Mouse (Mus musculus): Measurements from ENCODE around the gene Plk2. TPM values are rescaled to one million over a fixed set of nuclear protein-coding genes. Genes with fewer than 3 reads are reported as not detected.
"Not testable (repeated sequence)": the region's sequence is repeated elsewhere in the genome, so short reads cannot be mapped to it uniquely, and the experiment has no call there.

Plk2 gene
- polyA plus RNA-seq, 1 experiment: 16.6 TPM

DNA sequence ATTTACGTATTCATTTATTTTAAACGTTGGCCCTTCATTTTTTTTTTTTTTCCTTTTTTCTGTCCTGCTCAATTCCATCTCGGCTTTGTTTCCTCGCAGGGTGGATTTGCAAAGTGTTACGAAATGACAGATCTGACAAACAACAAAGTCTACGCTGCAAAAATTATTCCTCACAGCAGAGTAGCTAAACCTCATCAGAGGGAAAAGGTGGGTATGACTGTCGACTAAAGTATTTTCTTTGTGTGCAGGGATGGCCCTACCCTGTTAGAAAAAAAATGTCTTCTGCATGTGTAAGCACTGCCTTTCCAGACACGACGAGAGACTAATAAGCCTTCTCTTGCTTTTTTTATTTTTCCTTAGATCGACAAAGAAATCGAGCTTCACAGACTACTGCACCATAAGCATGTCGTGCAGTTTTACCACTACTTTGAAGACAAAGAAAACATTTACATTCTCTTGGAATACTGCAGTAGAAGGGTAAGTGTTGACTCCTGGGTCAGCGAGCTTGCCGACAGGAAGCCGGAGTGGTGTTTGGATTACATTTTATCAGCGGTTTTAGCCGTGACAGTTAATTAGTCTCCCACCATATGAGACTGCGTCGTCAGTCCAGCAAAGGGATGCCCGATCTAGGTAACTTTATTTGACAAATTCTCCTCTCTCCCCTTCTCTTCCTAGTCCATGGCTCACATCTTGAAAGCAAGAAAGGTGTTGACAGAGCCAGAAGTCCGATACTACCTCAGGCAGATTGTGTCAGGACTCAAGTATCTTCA lies 1.3 kb downstream of the Plk2 start:
- no peak for DNase-seq
- Histone ChIP-seq H3K27ac (ENCODE audit: insufficient read depth, low read length) (no peak overlapping the region), H3K4me3 (replicated peaks; ENCODE audit: insufficient read depth, low read depth, low read length) (peak overlapping the region; percentile 52), H3K4me1 (ENCODE audit: control insufficient read depth, insufficient read depth, low read length) (0 out of 2 replicates have a peak, but pooled peaks cover 2% of the 10 kb centered on the region), H3K27me3 (ENCODE audit: control insufficient read depth, insufficient read depth, low read length) (no peaks in the 10 kb centered on the region)
- 42% methylated on average over 21 of the region's 21 CpGs for WGBS
- no peak for TF ChIP-seq CTCF (IDR thresholded peaks at IDR 0.05; ENCODE audit: borderline replicate concordance, insufficient read depth, low read depth, low read length)
- no peak for TF ChIP-seq POLR2A (IDR thresholded peaks at IDR 0.05; ENCODE audit: borderline replicate concordance, insufficient read depth, low read length)

- H3K27ac ChIP-seq (ENCODE audit: insufficient read depth, low read length): no peak overlapping the region
- H3K27me3 ChIP-seq (ENCODE audit: control insufficient read depth, insufficient read depth, low read length): no peaks in the 10 kb centered on the region
- TF ChIP-seq POLR2A (IDR thresholded peaks at IDR 0.05; ENCODE audit: borderline replicate concordance, insufficient read depth, low read length) (no peak), CTCF (IDR thresholded peaks at IDR 0.05; ENCODE audit: borderline replicate concordance, insufficient read depth, low read depth, low read length) (no peak)
- DNase-seq: no peak
- 91% methylated on average over 8 of the region's 8 CpGs for WGBS
- no peak overlapping the region for H3K4me3 ChIP-seq (replicated peaks; ENCODE audit: insufficient read depth, low read depth, low read length)
- no peaks in the 10 kb centered on the region for H3K4me1 ChIP-seq (ENCODE audit: control insufficient read depth, insufficient read depth, low read length)
Observed at GRCm38 (mm10) chr13:110397750-110398149, 2.9 kb downstream of the Plk2 start.

DNA sequence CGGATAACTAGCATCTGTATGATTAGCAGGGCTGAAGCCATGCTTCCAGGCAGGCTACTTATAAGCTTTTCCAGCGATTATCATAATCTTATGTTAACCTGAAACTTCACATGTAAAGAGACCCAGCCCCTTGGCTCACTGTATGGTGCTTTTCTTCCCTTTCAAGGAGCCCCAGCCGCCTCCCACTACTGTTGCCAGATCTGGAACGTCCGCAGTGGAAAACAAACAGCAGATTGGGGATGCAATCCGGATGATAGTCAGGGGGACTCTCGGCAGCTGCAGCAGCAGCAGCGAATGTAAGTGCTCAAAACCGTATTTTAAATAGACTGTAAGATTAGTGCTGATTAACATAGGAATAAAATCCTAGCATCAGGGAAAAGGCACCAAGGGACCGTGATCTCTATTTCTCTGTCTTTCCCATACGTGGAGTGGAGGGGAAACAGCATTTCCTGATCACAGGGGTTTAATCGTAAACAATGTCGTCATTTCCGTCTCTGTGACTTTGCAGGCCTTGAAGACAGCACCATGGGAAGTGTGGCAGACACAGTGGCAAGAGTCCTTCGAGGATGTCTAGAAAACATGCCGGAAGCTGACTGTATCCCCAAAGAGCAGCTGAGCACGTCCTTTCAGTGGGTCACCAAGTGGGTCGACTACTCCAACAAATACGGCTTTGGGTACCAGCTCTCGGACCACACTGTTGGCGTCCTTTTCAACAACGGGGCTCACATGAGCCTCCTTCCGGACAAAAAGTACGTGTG lies 3.8 kb downstream of the Plk2 start:
- WGBS: 76% methylated on average over 24 of the region's 24 CpGs
- H3K27me3 ChIP-seq (ENCODE audit: control insufficient read depth, insufficient read depth, low read length): no peaks in the 10 kb centered on the region
- DNase-seq: no peak
- no peak overlapping the region for H3K27ac ChIP-seq (ENCODE audit: insufficient read depth, low read length)
- no peak overlapping the region for H3K4me3 ChIP-seq (replicated peaks; ENCODE audit: insufficient read depth, low read depth, low read length)
- TF ChIP-seq POLR2A (IDR thresholded peaks at IDR 0.05; ENCODE audit: borderline replicate concordance, insufficient read depth, low read length) (no peak), CTCF (IDR thresholded peaks at IDR 0.05; ENCODE audit: borderline replicate concordance, insufficient read depth, low read depth, low read length) (no peak)
- no peaks in the 10 kb centered on the region for H3K4me1 ChIP-seq (ENCODE audit: control insufficient read depth, insufficient read depth, low read length)

- TF ChIP-seq POLR2A (IDR thresholded peaks at IDR 0.05; ENCODE audit: borderline replicate concordance, insufficient read depth, low read length) (no peak), CTCF (IDR thresholded peaks at IDR 0.05; ENCODE audit: borderline replicate concordance, insufficient read depth, low read depth, low read length) (no peak)
- Histone ChIP-seq H3K4me3 (replicated peaks; ENCODE audit: insufficient read depth, low read depth, low read length) (no peak overlapping the region), H3K27ac (ENCODE audit: insufficient read depth, low read length) (no peak overlapping the region), H3K27me3 (ENCODE audit: control insufficient read depth, insufficient read depth, low read length) (no peaks in the 10 kb centered on the region), H3K4me1 (ENCODE audit: control insufficient read depth, insufficient read depth, low read length) (no peaks in the 10 kb centered on the region)
- DNase-seq: no peak
- 86% methylated on average over 3 of the region's 3 CpGs for WGBS
Observed at GRCm38 (mm10) chr13:110401443-110401842, 6.6 kb downstream of the Plk2 start.

DNA sequence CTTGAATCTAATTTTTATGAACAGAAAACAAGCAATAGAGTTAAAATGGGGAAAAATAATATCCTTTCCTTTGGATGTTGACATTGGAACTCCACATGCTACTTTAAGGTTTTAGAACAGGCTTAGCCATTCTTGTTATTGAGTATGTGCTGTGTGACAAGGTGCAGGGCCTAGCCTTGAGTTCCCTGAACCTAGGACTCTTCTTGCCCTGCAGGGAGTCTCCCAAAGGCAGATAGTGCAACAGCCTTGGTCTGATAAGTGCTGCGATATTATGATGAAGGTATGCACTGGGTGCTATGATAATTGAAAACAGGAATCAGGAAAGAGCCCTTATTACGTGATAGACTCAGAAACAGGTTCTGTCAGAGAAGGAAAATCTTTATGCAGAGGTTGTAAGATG lies 7.0 kb downstream of the Plk2 start:
- no peak overlapping the region for H3K4me3 ChIP-seq (replicated peaks; ENCODE audit: insufficient read depth, low read depth, low read length)
- no peak for DNase-seq
- 93% methylated on average over 2 of the region's 2 CpGs for WGBS

GRCm38 (mm10) chr13:110404059-110404458 lies 9.2 kb downstream of the Plk2 start:
- 73% methylated on average over 8 of the region's 8 CpGs for whole genome bisulfite sequencing
- DNase-seq: no peak
- Histone ChIP-seq H3K4me3 (replicated peaks; ENCODE audit: insufficient read depth, low read depth, low read length) (no peak overlapping the region), H3K27me3 (ENCODE audit: control insufficient read depth, insufficient read depth, low read length) (no peaks in the 10 kb centered on the region), H3K4me1 (ENCODE audit: control insufficient read depth, insufficient read depth, low read length) (no peaks in the 10 kb centered on the region), H3K27ac (ENCODE audit: insufficient read depth, low read length) (no peak overlapping the region)
- TF ChIP-seq POLR2A (IDR thresholded peaks at IDR 0.05; ENCODE audit: borderline replicate concordance, insufficient read depth, low read length) (no peak), CTCF (IDR thresholded peaks at IDR 0.05; ENCODE audit: borderline replicate concordance, insufficient read depth, low read depth, low read length) (no peak)

More for the DNA sequence above, 7.0 kb downstream of the Plk2 start:
- TF ChIP-seq POLR2A (IDR thresholded peaks at IDR 0.05; ENCODE audit: borderline replicate concordance, insufficient read depth, low read length): no peak
- TF ChIP-seq CTCF (IDR thresholded peaks at IDR 0.05; ENCODE audit: borderline replicate concordance, insufficient read depth, low read depth, low read length): no peak
- no peaks in the 10 kb centered on the region for H3K4me1 ChIP-seq (ENCODE audit: control insufficient read depth, insufficient read depth, low read length)
- no peaks in the 10 kb centered on the region for H3K27me3 ChIP-seq (ENCODE audit: control insufficient read depth, insufficient read depth, low read length)
- no peak overlapping the region for H3K27ac ChIP-seq (ENCODE audit: insufficient read depth, low read length)

DNA sequence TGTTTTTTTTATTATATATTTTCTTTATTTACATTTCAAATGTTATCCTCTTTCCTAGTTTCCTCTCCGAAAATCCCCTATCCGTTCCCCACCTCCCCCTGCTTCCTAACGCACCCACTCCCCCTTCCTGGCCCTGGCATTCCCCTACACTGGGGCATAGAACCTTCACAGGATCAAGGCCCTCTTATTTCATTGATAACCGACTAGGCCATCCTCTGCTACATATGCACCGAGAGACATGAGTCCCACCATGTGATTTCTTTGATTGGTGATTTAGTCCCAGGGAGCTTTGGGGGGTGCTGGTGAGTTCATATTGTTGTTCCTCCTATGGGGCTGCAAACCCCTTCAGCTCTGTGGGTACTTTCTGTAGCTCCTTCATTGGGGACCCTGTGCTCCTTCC lies 9.8 kb downstream of the Plk2 start:
- 86% methylated on average over 5 of the region's 5 CpGs for WGBS
- not testable (repeated sequence) for H3K27ac ChIP-seq (ENCODE audit: insufficient read depth, low read length); DNase-seq; H3K4me1 ChIP-seq (ENCODE audit: control insufficient read depth, insufficient read depth, low read length); H3K4me3 ChIP-seq (replicated peaks; ENCODE audit: insufficient read depth, low read depth, low read length); H3K27me3 ChIP-seq (ENCODE audit: control insufficient read depth, insufficient read depth, low read length)

DNA sequence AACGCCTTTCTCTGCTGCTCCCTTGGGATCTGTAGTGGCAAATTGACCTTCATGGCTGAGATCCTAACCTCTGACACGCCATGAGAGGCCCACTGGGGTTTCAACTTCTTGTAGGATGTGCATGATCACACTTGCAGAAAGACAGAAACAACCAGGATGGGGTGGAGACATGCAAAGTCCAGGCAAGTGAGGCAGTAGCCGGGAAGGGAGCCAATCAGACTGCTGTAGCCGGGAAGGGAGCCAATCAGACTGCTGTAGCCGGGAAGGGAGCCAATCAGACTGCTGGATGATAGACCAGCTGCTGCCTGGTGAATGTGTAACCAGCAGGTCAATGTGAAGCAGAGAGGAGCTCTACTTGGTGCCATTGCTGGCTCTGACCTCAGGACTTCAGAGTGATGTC lies 11.3 kb downstream of the Plk2 start:
- Histone ChIP-seq H3K4me1 (ENCODE audit: control insufficient read depth, insufficient read depth, low read length) (no peaks in the 10 kb centered on the region), H3K27ac (ENCODE audit: insufficient read depth, low read length) (no peak overlapping the region), H3K4me3 (replicated peaks; ENCODE audit: insufficient read depth, low read depth, low read length) (no peak overlapping the region), H3K27me3 (ENCODE audit: control insufficient read depth, insufficient read depth, low read length) (no peaks in the 10 kb centered on the region)
- DNase-seq: peak in 1 of 2 experiments; percentile 30
- WGBS: 17% methylated on average over 5 of the region's 5 CpGs
- TF ChIP-seq CTCF (IDR thresholded peaks at IDR 0.05; ENCODE audit: borderline replicate concordance, insufficient read depth, low read depth, low read length) (no peak), POLR2A (IDR thresholded peaks at IDR 0.05; ENCODE audit: borderline replicate concordance, insufficient read depth, low read length) (no peak)

Measured in cerebellum, adult 2 months (tissue).